Mouse (Mus musculus) spleen, postnatal 10 days (tissue): ENCODE results near the gene Fam189a2.

Source experiments
- DNase-seq, 2 experiments: peaks; one replicate each; pipeline ENCODE4 v3.0.0; 2021 to 2022; ENCODE audit warnings: low spot score in 2 of 2

Fam189a2 gene

GRCm38 (mm10) chr19:24030871-24031556 lies at the start of gene Fam189a2:
TSS of gene Fam189a2 (minus strand) at chr19:24031019.
- DNase-seq, result no peak

- DNase-seq, result no peak
These were observed 46.8 kb upstream of the Fam189a2 start for GRCm38 (mm10) chr19:24077658-24078057.

DNA sequence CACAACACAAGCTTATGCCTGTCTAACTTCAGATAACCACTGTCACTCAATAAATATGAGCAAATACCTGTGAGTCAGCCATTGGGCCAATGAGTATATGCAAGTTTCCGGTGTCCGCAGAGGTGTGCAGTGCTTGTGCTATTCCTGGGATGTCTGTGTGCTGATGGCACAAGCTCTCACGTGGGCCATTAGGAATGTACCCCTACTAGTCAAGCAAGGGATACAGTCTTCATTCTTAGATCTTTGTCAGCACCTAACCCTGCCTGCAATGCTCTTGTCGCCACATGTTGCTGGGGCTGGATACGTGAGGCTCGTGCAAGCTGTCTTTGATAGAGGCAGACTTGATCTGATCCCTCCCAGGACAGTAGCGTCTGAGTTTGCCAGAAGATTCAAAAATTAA lies 45.7 kb upstream of the Fam189a2 start:
- DNase-seq, result no peak

DNA sequence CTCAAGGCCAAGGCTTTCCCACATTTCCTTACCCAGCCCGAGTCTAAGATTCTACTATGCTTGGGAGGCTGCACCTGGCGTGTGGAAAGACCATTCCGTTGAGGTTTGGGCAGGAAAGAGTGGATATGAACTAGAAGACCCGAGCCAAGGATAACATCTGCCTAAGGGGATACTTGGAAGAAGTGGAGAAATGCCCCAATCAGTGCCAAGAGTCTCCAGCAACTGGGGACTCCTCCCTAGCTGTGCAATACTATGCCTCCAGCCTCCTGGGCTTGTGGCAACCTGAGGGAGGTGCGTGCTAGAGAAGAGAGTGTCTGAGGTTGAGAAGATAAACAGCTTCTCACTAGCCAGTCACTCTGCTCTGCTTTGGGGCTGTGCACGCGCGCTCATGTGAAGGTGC lies 45.1 kb upstream of the Fam189a2 start:
- DNase-seq, result no peak

DNA sequence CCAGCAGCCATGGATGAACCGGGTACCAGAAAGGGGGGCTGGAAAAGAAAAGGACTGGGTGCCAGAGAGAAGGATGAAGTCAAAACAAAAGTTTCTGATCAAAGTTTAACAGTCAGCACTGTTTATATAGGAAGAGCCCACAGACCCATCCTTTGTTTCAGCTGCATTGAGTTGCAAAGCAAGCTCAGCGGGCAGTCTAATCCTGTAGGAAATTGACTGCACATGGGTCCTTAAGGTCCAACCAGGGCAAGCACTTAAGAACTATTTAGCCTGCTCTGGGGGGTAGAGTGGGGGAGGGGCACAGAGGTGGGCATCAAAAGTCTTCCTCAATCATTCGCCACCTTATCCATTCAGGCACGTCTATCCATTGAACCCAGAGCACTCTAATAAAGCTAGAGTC lies 42.3 kb upstream of the Fam189a2 start:
- no peak for DNase-seq

- no peak for DNase-seq
These were observed 33.6 kb upstream of the Fam189a2 start for GRCm38 (mm10) chr19:24064348-24064895.

GRCm38 (mm10) chr19:24063585-24063984 lies 32.8 kb upstream of the Fam189a2 start:
- no peak for DNase-seq

DNA sequence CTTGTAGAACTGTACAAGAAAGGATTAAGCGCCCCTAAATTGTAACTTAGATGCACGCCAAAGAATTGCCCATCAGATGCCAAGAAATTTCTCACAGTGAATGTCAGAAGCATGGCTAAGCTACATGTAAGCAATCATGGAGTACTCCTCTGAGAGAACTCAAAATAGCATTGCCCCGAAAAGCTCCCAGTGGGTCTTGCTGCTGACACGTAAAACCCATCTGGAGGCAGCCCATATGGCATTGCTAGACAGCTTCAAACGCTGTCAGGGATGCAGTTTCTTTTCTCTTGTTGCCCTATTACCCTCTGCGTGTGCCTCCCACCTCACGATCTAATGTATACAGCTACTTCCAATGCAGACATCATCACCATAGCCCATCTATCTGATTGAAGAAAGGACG lies 28.0 kb upstream of the Fam189a2 start:
- no peak for DNase-seq

GRCm38 (mm10) chr19:24058021-24058420 lies 27.2 kb upstream of the Fam189a2 start:
- DNase-seq, result no peak

- no peak for DNase-seq
These were observed 26.1 kb upstream of the Fam189a2 start for GRCm38 (mm10) chr19:24056880-24057279.

DNA sequence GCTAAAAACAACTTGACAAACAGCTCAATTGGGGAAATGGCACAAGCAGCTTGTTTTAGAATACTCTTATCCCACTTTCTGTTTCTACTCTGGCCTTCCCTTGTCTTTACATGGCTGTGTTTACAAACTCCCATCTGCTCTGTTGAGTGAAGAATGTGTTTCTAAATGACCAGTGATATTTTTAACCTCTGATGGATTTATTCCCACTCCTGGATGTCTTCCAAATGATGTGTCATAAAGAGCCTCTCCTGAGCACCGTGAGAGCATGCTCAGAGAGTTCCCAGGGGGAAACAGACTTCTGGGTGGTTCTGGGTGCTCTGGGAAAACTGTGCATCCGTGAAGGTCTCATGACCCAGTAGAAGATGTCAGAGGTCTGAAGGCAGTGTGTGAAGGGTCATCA lies 24.1 kb upstream of the Fam189a2 start:
- DNase-seq, result no peak

GRCm38 (mm10) chr19:24054265-24054664 lies 23.4 kb upstream of the Fam189a2 start:
- DNase-seq, result no peak

DNA sequence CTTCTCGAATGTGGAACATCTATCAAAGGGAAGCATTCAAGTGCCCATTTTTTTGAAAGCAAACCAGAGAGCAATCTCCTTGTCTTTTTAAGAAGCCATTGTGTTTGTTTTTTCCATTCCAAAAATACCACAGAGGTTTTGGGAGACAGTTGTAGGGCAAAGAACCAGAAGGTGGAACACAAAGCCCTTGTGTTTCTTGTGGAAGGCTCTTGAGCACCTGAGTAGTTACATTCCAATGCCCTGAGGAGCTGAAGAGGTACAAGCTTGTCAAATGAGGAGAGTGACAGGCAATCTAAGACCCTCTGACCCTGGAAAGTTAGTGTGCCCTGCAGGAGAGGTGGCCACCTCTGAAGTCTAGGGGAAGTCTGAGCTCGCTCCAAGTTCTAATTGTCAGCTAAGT lies 19.7 kb upstream of the Fam189a2 start:
- DNase-seq, result no peak

DNA sequence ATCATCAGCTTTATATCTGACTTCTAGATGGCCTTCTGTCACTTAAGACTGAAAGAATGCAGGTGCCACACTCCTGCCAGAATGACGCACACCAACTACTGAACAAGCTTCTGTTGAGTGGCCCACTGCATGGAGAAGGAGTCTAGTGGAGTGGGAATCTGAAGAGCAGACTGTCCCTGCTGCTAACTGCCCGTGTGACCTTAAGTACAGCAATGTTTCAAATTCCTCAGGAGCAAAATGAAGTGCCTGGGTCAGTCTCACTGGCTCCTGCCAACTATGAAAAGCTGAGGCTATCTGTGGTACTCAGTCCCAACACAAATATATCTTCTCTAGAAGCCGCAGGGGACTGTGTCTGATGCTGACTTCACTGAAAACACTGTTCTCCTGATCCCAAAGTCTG lies 18.5 kb upstream of the Fam189a2 start:
- no peak for DNase-seq

DNA sequence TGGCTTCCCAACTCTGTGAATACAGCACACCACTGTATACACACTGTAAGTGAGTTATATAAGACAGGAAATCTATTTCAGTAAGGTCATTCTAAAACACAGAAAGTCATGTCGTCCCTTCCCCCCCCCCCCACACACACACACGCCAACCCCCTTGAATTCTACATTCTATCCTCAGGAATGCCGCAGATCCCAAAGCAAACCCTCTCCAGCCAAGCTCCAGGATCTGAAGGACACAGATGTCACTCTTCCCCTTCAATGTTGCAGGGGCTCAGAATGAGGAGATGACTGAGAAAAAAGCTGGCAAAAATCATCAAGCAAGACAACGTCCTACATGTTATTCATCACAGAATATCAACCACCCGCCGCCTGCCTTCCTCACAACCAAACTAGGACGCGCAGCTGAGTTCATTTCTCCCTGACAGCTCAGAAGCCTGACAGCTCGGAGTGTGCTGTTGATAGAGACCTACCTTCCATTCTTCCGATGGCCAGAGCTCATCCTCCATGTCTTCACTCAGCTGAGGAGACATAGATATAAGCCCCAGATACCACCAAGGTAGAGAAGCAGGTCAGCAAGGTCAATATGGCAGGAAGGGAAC lies 15.7 kb upstream of the Fam189a2 start:
- DNase-seq, result no peak

DNA sequence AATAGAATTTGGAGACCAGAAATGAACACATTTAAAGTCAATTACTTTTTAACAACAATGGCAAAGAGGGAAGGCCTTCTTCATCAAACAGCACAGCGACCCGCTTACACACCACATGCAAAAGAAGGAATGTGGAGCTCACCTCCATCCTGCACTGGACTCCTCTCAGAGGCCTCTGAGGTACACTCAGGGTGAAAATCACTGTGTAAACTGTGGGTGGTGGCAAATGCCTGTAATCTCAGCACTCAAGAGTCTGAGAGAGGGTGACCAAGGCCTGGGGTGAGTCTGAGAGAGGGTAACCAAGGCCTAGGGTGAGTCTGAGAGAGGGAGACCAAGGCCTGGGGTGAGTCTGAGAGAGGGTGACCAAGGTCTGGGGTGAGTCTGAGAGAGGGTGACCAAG lies 11.6 kb upstream of the Fam189a2 start:
- DNase-seq, result no peak

DNA sequence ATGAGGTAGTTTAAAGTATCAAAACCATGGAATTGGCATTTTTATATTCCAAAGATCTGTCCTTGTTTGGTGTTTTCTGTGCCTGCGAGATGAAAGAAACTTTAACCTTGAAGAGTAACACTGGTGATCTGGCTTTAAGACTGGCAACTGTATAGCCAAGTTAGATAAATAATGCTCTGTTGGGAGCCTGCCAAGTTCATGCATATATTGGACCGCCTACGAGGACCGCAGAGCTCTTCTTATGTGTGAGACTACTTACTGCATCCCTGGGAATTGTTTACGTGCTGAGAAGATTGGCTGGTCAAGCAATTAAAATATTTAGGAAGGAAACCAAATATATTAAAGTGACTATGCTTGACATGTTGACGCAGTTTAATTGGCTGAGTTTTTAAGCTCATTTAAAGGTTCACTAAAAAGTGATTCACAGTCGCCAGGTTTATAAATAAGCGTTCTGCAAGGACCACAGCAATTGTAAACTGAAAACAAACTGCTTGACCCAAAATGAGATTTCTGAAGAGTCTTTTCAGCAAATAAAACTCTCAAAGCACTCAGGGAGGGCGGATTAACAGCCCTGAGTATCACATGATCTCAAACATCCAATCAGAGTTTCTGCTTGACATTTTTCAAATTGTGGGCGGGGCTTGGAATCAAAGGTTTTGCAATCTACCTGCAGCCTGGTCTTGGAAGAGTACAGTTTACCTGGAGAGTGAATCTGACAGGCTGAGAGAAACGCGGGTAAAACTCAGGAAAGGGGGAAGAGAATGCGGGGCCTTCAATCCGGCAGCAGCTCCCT lies 8.4 kb upstream of the Fam189a2 start:
- no peak for DNase-seq

DNA sequence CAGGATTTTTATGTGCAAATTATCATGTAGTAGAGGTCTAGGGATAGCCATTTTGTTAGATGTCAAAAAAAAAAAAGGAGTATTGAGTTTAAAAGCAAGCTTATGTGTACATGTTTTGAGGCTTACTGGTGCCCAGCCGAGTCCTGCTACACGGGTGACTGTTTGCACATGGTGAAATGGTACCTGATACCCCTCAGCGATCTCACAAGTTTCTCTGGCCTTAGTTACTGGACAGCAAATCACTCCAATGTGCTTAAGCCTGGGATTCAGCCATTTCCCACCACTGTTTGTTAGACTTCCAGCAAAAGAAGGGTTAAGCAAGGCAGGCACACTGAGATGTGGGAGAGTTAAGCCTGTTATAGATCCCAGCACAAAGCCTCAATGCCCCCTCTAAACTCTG lies 3.5 kb upstream of the Fam189a2 start:
- no peak for DNase-seq

GRCm38 (mm10) chr19:24032654-24033236 lies 1.9 kb upstream of the Fam189a2 start:
- no peak for DNase-seq

- no peak for DNase-seq
These were observed 328 bp downstream of the Fam189a2 start for GRCm38 (mm10) chr19:24030511-24030870.

GRCm38 (mm10) chr19:24029616-24030510 lies 956 bp downstream of the Fam189a2 start:
- DNase-seq, result no peak
